Mouse (Mus musculus): ENCODE measurements around the gene Gm8122. TPM values are rescaled to one million over a fixed set of nuclear protein-coding genes. Genes with fewer than 3 reads are reported as not detected.
"Not testable (repeated sequence)": the region's sequence is repeated elsewhere in the genome, so short reads cannot be mapped to it uniquely, and the experiment has no call there.

The Gm8122 gene
- polyA plus RNA-seq (2015; fragmentation: Nextera tagmentation; extraction: Ambion mirVana): not detected in 2 replicates

- not testable (repeated sequence) for H3K4me1 ChIP-seq; H3K27ac ChIP-seq; H3K9ac ChIP-seq; ATAC-seq; H3K9me3 ChIP-seq (replicated peaks); H3K27me3 ChIP-seq; H3K4me2 ChIP-seq; H3K4me3 ChIP-seq; H3K36me3 ChIP-seq (ENCODE audit: poor library complexity, severe bottlenecking)
- 84% methylated on average over 4 of the region's 4 CpGs for WGBS
These were observed at the start of gene Gm8122 for GRCm38 (mm10) chr14:43235204-43235603. Gm8122 (minus strand) TSS chr14:43235304.

GRCm38 (mm10) chr14:43278681-43279080 lies 43.6 kb upstream of the Gm8122 start:
- not testable (repeated sequence) for H3K4me3 ChIP-seq; H3K27ac ChIP-seq; ATAC-seq; H3K36me3 ChIP-seq (ENCODE audit: poor library complexity, severe bottlenecking); H3K9me3 ChIP-seq (replicated peaks); H3K9ac ChIP-seq; H3K4me2 ChIP-seq; H3K27me3 ChIP-seq; H3K4me1 ChIP-seq
- WGBS: 90% methylated on average over 3 of the region's 3 CpGs

GRCm38 (mm10) chr14:43278146-43278545 lies 43.0 kb upstream of the Gm8122 start:
- H3K4me2 ChIP-seq; H3K27ac ChIP-seq; H3K36me3 ChIP-seq (ENCODE audit: poor library complexity, severe bottlenecking); H3K9ac ChIP-seq; H3K27me3 ChIP-seq; ATAC-seq; H3K4me1 ChIP-seq; H3K9me3 ChIP-seq (replicated peaks); H3K4me3 ChIP-seq: not testable (repeated sequence)
- WGBS: 79% methylated on average over 4 of the region's 4 CpGs

- H3K36me3 ChIP-seq (ENCODE audit: poor library complexity, severe bottlenecking); H3K27ac ChIP-seq; ATAC-seq; H3K27me3 ChIP-seq; H3K9ac ChIP-seq; H3K4me2 ChIP-seq; H3K4me3 ChIP-seq; H3K9me3 ChIP-seq (replicated peaks); H3K4me1 ChIP-seq: not testable (repeated sequence)
- 68% methylated on average over 2 of the region's 2 CpGs for WGBS
These were observed 42.4 kb upstream of the Gm8122 start for GRCm38 (mm10) chr14:43277468-43277867.

- H3K36me3 ChIP-seq (ENCODE audit: poor library complexity, severe bottlenecking); H3K4me1 ChIP-seq; H3K27me3 ChIP-seq; H3K4me3 ChIP-seq; H3K27ac ChIP-seq; H3K9ac ChIP-seq; H3K9me3 ChIP-seq (replicated peaks); H3K4me2 ChIP-seq; ATAC-seq: not testable (repeated sequence)
- 78% methylated on average over 1 of the region's 1 CpGs for WGBS
These were observed 40.6 kb upstream of the Gm8122 start for GRCm38 (mm10) chr14:43275752-43276151.

- not testable (repeated sequence) for H3K36me3 ChIP-seq (ENCODE audit: poor library complexity, severe bottlenecking); H3K4me2 ChIP-seq; ATAC-seq; H3K9me3 ChIP-seq (replicated peaks); H3K27ac ChIP-seq; H3K27me3 ChIP-seq; H3K9ac ChIP-seq; H3K4me3 ChIP-seq; H3K4me1 ChIP-seq
- 86% methylated on average over 8 of the region's 8 CpGs for WGBS
These were observed 39.9 kb upstream of the Gm8122 start, which contains the start of gene Gm9732 for GRCm38 (mm10) chr14:43274986-43275511. Gm9732 (plus strand) TSS chr14:43275036.

GRCm38 (mm10) chr14:43273161-43273560 lies 38.1 kb upstream of the Gm8122 start:
- not testable (repeated sequence) for H3K36me3 ChIP-seq (ENCODE audit: poor library complexity, severe bottlenecking); H3K27ac ChIP-seq; H3K4me2 ChIP-seq; H3K9ac ChIP-seq; ATAC-seq; H3K27me3 ChIP-seq; H3K9me3 ChIP-seq (replicated peaks); H3K4me1 ChIP-seq; H3K4me3 ChIP-seq
- WGBS: 42% methylated on average over 1 of the region's 1 CpGs

GRCm38 (mm10) chr14:43269211-43269610 lies 34.1 kb upstream of the Gm8122 start:
- H3K4me2 ChIP-seq; H3K9me3 ChIP-seq (replicated peaks); H3K4me1 ChIP-seq; H3K36me3 ChIP-seq (ENCODE audit: poor library complexity, severe bottlenecking); ATAC-seq; H3K9ac ChIP-seq; H3K27ac ChIP-seq; H3K27me3 ChIP-seq; H3K4me3 ChIP-seq: not testable (repeated sequence)
- WGBS: 97% methylated on average over 3 of the region's 3 CpGs

GRCm38 (mm10) chr14:43268521-43269084 lies 33.5 kb upstream of the Gm8122 start:
- not testable (repeated sequence) for ATAC-seq; H3K36me3 ChIP-seq (ENCODE audit: poor library complexity, severe bottlenecking); H3K9ac ChIP-seq; H3K9me3 ChIP-seq (replicated peaks); H3K4me2 ChIP-seq; H3K27me3 ChIP-seq; H3K4me1 ChIP-seq; H3K27ac ChIP-seq; H3K4me3 ChIP-seq
- WGBS: 49% methylated on average over 2 of the region's 2 CpGs

GRCm38 (mm10) chr14:43263421-43263820 lies 28.3 kb upstream of the Gm8122 start:
- not testable (repeated sequence) for H3K27me3 ChIP-seq; ATAC-seq; H3K9ac ChIP-seq; H3K4me1 ChIP-seq; H3K9me3 ChIP-seq (replicated peaks); H3K4me2 ChIP-seq; H3K27ac ChIP-seq; H3K4me3 ChIP-seq; H3K36me3 ChIP-seq (ENCODE audit: poor library complexity, severe bottlenecking)
- WGBS: 94% methylated on average over 3 of the region's 3 CpGs

GRCm38 (mm10) chr14:43258349-43258748 lies 23.2 kb upstream of the Gm8122 start, which contains the start of gene Gm8126:
Gm8126 (plus strand) TSS chr14:43258649.
- not testable (repeated sequence) for H3K4me2 ChIP-seq; H3K27ac ChIP-seq; H3K36me3 ChIP-seq (ENCODE audit: poor library complexity, severe bottlenecking); H3K4me1 ChIP-seq; H3K9ac ChIP-seq; H3K9me3 ChIP-seq (replicated peaks); H3K4me3 ChIP-seq; H3K27me3 ChIP-seq; ATAC-seq
- WGBS: 98% methylated on average over 3 of the region's 4 CpGs

- H3K9me3 ChIP-seq (replicated peaks); ATAC-seq; H3K36me3 ChIP-seq (ENCODE audit: poor library complexity, severe bottlenecking); H3K4me3 ChIP-seq; H3K9ac ChIP-seq; H3K4me1 ChIP-seq; H3K27me3 ChIP-seq; H3K27ac ChIP-seq; H3K4me2 ChIP-seq: not testable (repeated sequence)
- WGBS: 78% methylated on average over 1 of the region's 1 CpGs
These were observed 21.4 kb upstream of the Gm8122 start for GRCm38 (mm10) chr14:43256511-43256910.

Data from forebrain, embryonic 13.5 days (tissue).